Mouse (Mus musculus) cortical plate, adult 2 months (tissue): ENCODE results near the gene Pla2g2e. TPM values are rescaled to one million over a fixed set of nuclear protein-coding genes. Genes with fewer than 3 reads are reported as not detected.

Experiments
- H3K27ac ChIP-seq: fragments of 200-500 bp; 2 replicates; pipeline ENCODE4 v1.5.1; 2012; ENCODE audit warnings: low read length, control low read depth, inconsistent platforms; ENCODE audit not compliant: insufficient read depth
- H3K4me1 ChIP-seq: fragments of 200-500 bp; 2 replicates; pipeline ENCODE4 v1.6.1; 2011; ENCODE audit warnings: low read length; ENCODE audit not compliant: control insufficient read depth, insufficient read depth
- H3K4me3 ChIP-seq: fragments of 200-500 bp; 2 replicates; pipeline ENCODE4 v1.5.1; 2011; ENCODE audit warnings: mild to moderate bottlenecking, low read length, control low read depth; ENCODE audit not compliant: insufficient read depth
- CTCF ChIP-seq: fragments of 200-500 bp; IDR thresholded peaks from 2 replicates; pipeline ENCODE4 v1.5.1; 2011; ENCODE audit warnings: mild to moderate bottlenecking, control low read depth, low read length; ENCODE audit not compliant: insufficient read depth; ENCODE audit errors: extremely low read depth
- POLR2A ChIP-seq: fragments of 200-500 bp; IDR thresholded peaks from 2 replicates; pipeline ENCODE4 v1.6.1; 2011; ENCODE audit warnings: mild to moderate bottlenecking, low read length, control low read depth; ENCODE audit not compliant: insufficient read depth; ENCODE audit errors: extremely low read depth
- polyA plus RNA-seq: library from polyadenylated mRNA; depleted of rRNA; stranded (reverse); fragments of >200 nt; gene quantifications from 2 replicates; pipeline ENCODE4 v1.2.3, GENCODE M21; 2012; rRNA removed

The Pla2g2e gene
- polyA plus RNA-seq, 1 experiment, result not detected

DNA sequence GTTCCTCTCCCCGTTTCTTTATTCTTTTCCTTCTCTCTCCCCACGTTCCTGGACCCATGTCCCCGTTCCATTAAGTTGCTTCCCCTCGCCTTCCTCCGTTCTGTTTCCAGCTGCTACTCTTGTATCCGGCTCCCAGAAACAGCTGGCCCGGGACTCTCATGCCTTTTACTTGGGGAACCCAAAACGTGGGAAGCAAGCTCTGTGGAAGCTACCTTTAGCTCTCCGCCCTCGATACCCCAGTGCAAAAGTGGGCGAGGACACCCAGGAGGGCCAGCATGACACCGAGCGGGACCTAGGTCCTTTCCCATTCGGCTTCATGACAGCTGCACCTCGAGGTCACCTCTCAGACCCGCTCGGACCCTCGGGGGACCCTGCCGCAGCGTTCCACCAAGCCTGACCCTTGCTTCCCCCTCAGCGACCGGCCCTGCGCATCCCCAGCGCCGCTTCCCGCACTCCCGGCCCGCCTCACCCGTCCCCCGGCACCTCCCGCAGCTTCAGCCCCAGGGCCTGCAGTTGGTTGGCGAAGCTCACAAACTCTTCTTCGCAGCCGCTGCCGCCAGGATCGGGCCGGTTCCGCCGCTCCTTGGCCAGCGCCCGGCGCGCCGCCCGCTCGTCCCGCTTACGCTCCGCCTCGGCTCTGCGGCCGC, 35.5 kb downstream of the Pla2g2e start:
- H3K4me1 ChIP-seq, result peaks cover 9% of the 10 kb centered on the region
- H3K4me3 ChIP-seq, result peak overlapping the region; percentile 80
- TF ChIP-seq CTCF (no peak), POLR2A (no peak)
- 0 out of 2 replicates have a peak overlapping the region, but pooled peaks have one; percentile 13 for H3K27ac ChIP-seq

DNA sequence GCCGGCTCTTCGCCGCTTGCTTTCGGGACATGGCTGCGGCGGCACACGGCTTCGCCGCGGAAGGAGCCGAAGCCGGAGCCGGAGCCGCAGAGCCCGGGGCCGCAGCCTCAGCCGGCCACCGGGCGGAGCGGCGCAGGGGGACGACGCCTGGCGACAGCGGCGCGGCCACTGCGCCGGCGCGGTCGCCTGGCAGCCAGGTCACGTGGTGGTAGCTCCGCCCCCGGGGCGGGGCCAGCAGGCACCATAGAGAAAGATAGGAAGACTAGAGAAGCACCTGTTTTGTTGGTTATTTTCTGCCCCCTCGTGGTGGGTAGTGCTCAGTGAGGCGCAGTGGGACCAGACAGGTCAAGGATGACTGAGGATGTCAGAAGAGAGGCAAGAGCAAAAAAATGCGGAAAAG, 36.1 kb downstream of the Pla2g2e start, which contains the start of gene Otud3:
TSS of gene Otud3 (minus strand) at position 149 of the 400 bp plus-strand sequence.
- peak; percentile 80 for TF ChIP-seq CTCF
- peak; percentile 69; the same call in 1 of the 2 replicates for TF ChIP-seq POLR2A
- Histone ChIP-seq H3K4me1 (peaks cover 9% of the 10 kb centered on the region), H3K4me3 (peak within 1 kb of the TSS; percentile 80)

DNA sequence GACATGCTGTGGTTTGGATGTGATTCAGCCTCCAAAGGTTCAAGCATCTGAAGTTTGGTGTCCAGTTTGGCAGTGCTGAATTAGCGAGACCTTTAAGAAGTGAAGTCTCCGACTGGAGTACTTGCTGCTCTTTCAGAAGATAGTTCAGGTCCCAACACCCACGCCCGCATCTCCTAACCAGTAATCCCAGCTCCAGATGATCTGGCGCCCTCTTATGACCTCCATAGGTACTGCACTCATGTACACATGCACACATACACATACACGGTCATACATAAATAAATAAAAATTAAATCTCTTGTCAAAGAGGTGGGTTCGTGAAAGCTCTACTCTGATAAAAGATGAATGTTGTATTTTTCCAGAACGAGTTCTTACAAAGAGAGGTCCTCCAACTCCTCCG, 39.5 kb downstream of the Pla2g2e start:
- H3K4me1 ChIP-seq, result peaks cover 3% of the 10 kb centered on the region; the same call in 1 of the 2 replicates
- H3K27ac ChIP-seq, result no peak overlapping the region
- H3K4me3 ChIP-seq, result no peak overlapping the region
- TF ChIP-seq POLR2A (no peak), CTCF (peak; percentile 2; the same call in 1 of the 2 replicates)

More for the DNA sequence above, 36.1 kb downstream of the Pla2g2e start, which contains the start of gene Otud3:
- H3K27ac ChIP-seq, result 0 out of 2 replicates have a peak within 1 kb of the TSS, but pooled peaks have one; percentile 13

DNA sequence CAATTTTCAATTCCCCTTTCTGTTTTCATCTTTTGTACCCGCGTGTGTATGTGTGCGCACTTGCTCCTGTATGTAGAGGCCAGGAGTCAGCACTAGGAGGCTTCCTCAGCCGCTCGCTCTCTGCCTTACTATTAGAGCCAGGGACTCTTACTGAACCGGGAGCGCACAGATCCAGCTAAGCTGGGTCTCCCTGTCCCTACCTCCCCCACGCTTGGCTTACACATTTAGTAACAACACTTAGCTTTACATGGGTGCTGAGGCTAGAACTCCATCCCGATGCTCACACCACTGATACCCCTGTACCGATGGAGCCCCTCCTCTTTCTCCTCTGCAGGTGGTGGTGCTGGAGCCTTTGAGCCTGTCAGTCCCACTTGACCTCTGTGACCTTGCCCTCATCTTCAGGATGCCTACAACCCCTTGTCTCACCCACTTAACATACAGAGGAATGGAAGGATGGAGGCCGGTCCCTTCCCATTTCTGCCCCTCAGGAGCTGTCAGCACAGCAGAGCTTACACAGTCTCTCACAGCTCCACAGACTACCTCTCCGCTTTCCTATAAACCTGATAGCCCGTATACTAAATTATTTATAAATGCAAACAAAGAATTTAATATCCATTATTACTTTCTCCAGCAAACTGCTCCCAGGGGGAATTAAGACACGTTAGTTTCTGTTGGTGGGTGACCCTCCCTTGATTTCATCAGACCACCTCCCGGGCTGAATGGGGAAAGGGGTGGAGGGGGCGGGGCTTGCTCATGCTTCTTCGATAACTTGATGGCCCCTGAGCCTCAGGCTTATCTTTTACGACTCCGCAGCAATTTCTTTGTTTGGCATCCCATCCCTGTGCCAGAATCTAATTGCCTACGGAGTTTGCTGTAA, 43.8 kb downstream of the Pla2g2e start:
- TF ChIP-seq CTCF, result no peak
- TF ChIP-seq POLR2A, result no peak
- H3K27ac ChIP-seq, result no peak overlapping the region
- no peak overlapping the region for H3K4me3 ChIP-seq
- no peaks in the 10 kb centered on the region; the same call in 1 of the 2 replicates for H3K4me1 ChIP-seq

DNA sequence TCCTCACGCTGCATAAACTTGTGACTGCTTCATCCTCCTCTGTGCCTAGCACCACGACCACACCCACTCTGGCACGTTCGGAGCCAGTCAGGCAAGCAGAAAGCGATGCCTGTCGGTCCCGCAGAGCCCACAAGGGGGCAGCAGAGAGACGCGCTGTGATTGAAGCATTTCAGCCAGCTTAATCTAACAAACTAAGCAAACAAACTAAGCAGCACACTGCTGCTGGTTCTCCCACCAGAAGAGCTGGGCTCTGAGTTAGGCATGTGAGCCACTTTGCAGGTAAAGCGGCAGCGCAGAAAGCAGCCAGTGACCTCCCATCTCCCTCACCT, 44.4 kb downstream of the Pla2g2e start:
- H3K4me3 ChIP-seq, result no peak overlapping the region
- H3K4me1 ChIP-seq, result no peaks in the 10 kb centered on the region; the same call in 1 of the 2 replicates
- TF ChIP-seq CTCF (peak; percentile 99), POLR2A (no peak)
- H3K27ac ChIP-seq, result no peak overlapping the region

DNA sequence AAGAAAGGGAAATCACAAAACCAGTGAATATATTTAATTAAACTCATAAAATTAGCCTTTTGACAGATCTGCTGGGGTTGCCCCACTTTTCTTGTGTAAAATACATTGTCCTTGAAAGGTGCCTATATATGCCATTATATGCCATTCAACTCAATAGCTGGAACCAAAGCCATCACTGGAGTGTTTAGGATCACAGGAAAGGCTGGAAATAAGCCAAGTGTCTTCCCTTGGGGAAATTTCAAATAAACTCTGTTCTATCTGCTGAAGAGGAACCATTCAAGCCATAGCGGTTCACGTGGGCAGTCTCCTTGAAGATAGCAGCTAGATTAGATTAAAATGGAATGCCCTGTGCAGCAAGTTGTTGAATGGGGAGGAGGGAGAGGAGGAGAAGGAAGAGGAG, 47.8 kb downstream of the Pla2g2e start:
- Histone ChIP-seq H3K4me3 (no peak overlapping the region), H3K4me1 (no peaks in the 10 kb centered on the region), H3K27ac (no peak overlapping the region)
- TF ChIP-seq CTCF (no peak), POLR2A (no peak)

Other genes starting within 250 kb of the Pla2g2e start
- 1.5 and 2.0 TPM in 2 replicates for gene Vwa5b1, start 242.1 kb upstream of the Pla2g2e start, polyA plus RNA-seq
- gene Pla2g2c, start 153.2 kb upstream of the Pla2g2e start, polyA plus RNA-seq, result 0.29 and 0.32 TPM in 2 replicates
- 1.2 and 1.3 TPM in 2 replicates for gene Ubxn10, start 140.8 kb upstream of the Pla2g2e start, polyA plus RNA-seq
- 0.06 and 0.76 TPM in 2 replicates for gene Pla2g2f, start 120.3 kb upstream of the Pla2g2e start, polyA plus RNA-seq
- 0.19 and 0.28 TPM in 2 replicates for gene Pla2g2d, start 102.2 kb upstream of the Pla2g2e start, polyA plus RNA-seq
- 2.9 and 4.2 TPM in 2 replicates for gene Pla2g5, start 14.5 kb upstream of the Pla2g2e start, polyA plus RNA-seq
- not detected in 2 replicates for gene Gm13030, start 4.0 kb upstream of the Pla2g2e start, polyA plus RNA-seq
- gene Otud3, start 36.0 kb downstream of the Pla2g2e start, polyA plus RNA-seq, result 14.7 and 15.1 TPM in 2 replicates
- not detected in 2 replicates for gene Rnf186, start 89.2 kb downstream of the Pla2g2e start, polyA plus RNA-seq
- gene Tmco4, start 94.9 kb downstream of the Pla2g2e start, polyA plus RNA-seq, result 2.6 and 3.4 TPM in 2 replicates
- 7.4 and 7.5 TPM in 2 replicates for gene Htr6, start 197.6 kb downstream of the Pla2g2e start, polyA plus RNA-seq
- 81.1 and 82.4 TPM in 2 replicates for gene Nbl1, start 215.1 kb downstream of the Pla2g2e start, polyA plus RNA-seq